Mouse (Mus musculus): ENCODE measurements around the gene Gm20908.
"Not testable (repeated sequence)": the region's sequence is repeated elsewhere in the genome, so short reads cannot be mapped to it uniquely, and the experiment has no call there.

Gene Gm20908

GRCm38 (mm10) chrY:64472966-64473365 is at the start of gene Gm20908:
Gene Gm20908 (plus strand): TSS chrY:64473266.
- in situ Hi-C loops (cut with MseI, MboI), result not testable (repeated sequence)
